Mouse (Mus musculus) cerebellum, adult 2 months (tissue): ENCODE data around the gene Zc3h6. TPM values are rescaled to one million over a fixed set of nuclear protein-coding genes. Genes with fewer than 3 reads are reported as not detected.
A peak's percentile ranks its signal among the peaks of the same experiment; 100 is the strongest.

ENCODE experiments used
- DNase-seq, 2 experiments: peaks; one replicate each; pipeline ENCODE4 v3.0.0; 2021
- H3K27ac ChIP-seq: fragments of 200-500 bp; 2 replicates; pipeline ENCODE4 v1.5.1; 2012; ENCODE audit warnings: low read length, control low read depth, inconsistent platforms; ENCODE audit not compliant: insufficient read depth
- H3K27me3 ChIP-seq: fragments of 200-500 bp; 2 replicates; pipeline ENCODE4 v1.6.1; 2012; ENCODE audit warnings: inconsistent platforms, mild to moderate bottlenecking, low read length, moderate library complexity; ENCODE audit not compliant: control insufficient read depth, insufficient read depth
- H3K4me1 ChIP-seq: fragments of 200-500 bp; 2 replicates; pipeline ENCODE4 v1.6.1; 2011; ENCODE audit warnings: low read length; ENCODE audit not compliant: control insufficient read depth, insufficient read depth
- H3K4me3 ChIP-seq: fragments of 200-500 bp; replicated peaks from 2 replicates; pipeline ENCODE3; 2011; ENCODE audit warnings: mild to moderate bottlenecking, low read depth, low read length, control low read depth; ENCODE audit not compliant: insufficient read depth
- CTCF ChIP-seq: fragments of 200-500 bp; IDR thresholded peaks from 2 replicates; pipeline ENCODE4 v1.5.1; 2011; ENCODE audit warnings: low read depth, mild to moderate bottlenecking, control low read depth, low read length, moderate library complexity, borderline replicate concordance; ENCODE audit not compliant: insufficient read depth
- POLR2A ChIP-seq: fragments of 200-500 bp; IDR thresholded peaks from 2 replicates; pipeline ENCODE4 v1.6.1; 2011; ENCODE audit warnings: low read length, control low read depth, borderline replicate concordance; ENCODE audit not compliant: insufficient read depth
- WGBS: fragments of 180-500 bp; shearing (Covaris S2); methylation state at CpG from one replicate; pipeline ENCODE4 v1.1.7; 2018; 5-methylcytosine and 5-hydroxymethylcytosine counted together
- polyA plus RNA-seq: library from polyadenylated mRNA; depleted of rRNA; stranded (reverse); fragments of >200 nt; gene quantifications from 2 replicates; pipeline ENCODE4 v1.2.3, GENCODE M21; 2012

Zc3h6 gene
- polyA plus RNA-seq, 1 experiment: 7.8 TPM

DNA sequence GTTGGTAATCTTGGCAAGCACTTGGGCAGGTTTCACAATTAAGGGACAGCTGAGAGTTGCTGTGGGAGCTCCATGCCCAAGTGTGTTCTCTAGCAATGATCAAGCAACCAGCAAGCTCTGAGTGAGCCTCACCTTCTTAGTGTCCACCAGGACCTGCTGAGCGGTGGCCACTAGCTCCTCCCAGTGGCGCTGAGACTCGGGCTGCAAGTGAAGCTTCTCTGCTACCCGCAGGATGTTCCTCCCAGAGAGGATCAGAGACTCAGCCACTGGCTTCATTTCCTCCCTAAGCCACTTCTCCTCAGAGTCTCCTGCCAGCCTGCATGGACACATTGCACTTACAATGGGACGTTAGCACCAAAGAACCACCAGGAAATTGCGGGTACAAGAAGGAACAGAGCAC lies 73.4 kb downstream of the Zc3h6 start:
- 47% methylated on average over 6 of the region's 6 CpGs for WGBS
- TF ChIP-seq CTCF (0 out of 2 replicates have a peak, but pooled peaks have one; percentile 4), POLR2A (no peak)
- H3K27me3 ChIP-seq: no peaks in the 10 kb centered on the region
- H3K4me1 ChIP-seq: no peaks in the 10 kb centered on the region
- no peak overlapping the region for H3K27ac ChIP-seq
- no peak overlapping the region for H3K4me3 ChIP-seq
- no peak for DNase-seq

GRCm38 (mm10) chr2:129046172-129046845 lies 79.1 kb downstream of the Zc3h6 start:
- no peak overlapping the region for H3K4me3 ChIP-seq
- WGBS: 50% methylated on average over 6 of the region's 6 CpGs
- DNase-seq: no peak
- no peaks in the 10 kb centered on the region for H3K27me3 ChIP-seq
- TF ChIP-seq POLR2A (no peak), CTCF (no peak)
- H3K27ac ChIP-seq: no peak overlapping the region
- H3K4me1 ChIP-seq: peaks cover 6% of the 10 kb centered on the region; the same call in 1 of the 2 replicates

GRCm38 (mm10) chr2:129046846-129047196 lies 79.6 kb downstream of the Zc3h6 start:
- DNase-seq: no peak
- H3K4me1 ChIP-seq: peaks cover 6% of the 10 kb centered on the region; the same call in 1 of the 2 replicates
- H3K27me3 ChIP-seq: no peaks in the 10 kb centered on the region
- H3K27ac ChIP-seq: no peak overlapping the region
- no peak overlapping the region for H3K4me3 ChIP-seq
- TF ChIP-seq POLR2A: no peak
- no peak for TF ChIP-seq CTCF
- 91% methylated on average over 4 of the region's 4 CpGs for WGBS

- Histone ChIP-seq H3K4me3 (no peak within 1 kb of the TSS), H3K27ac (no peak within 1 kb of the TSS), H3K4me1 (peaks cover 6% of the 10 kb centered on the region; the same call in 1 of the 2 replicates), H3K27me3 (no peaks in the 10 kb centered on the region)
- TF ChIP-seq POLR2A: no peak
- no peak for TF ChIP-seq CTCF
- no peak for DNase-seq
- 14% methylated on average over 8 of the region's 8 CpGs for WGBS
Measured at GRCm38 (mm10) chr2:129047811-129048210, 80.6 kb downstream of the Zc3h6 start, which contains the start of gene Vinac1. Vinac1 (minus strand) TSS chr2:129048172.

DNA sequence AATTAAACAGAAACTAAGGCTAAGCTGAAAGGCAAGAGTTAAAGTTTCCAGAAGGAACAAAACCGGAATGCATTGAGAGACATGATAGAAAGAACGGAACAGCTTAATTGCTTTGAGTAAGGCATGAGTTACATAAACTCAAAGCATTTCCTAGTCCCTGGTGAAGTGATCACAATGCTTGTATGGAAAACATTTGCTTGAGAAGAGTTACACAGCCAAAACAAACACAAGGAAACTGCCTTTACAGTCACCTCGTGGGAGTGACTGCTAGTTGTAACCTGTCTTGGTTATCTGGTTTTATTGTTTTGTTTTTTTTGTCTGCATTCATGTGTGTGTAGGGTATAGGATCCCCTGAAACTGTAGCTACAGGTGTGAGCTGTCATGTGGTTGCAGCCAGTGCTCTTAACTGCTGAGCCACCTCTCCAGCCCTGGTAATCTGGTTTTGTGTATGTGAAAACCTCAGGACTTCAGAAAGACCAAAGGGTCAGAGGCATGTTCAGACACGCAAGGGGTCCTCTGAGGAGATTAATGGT lies 85.3 kb downstream of the Zc3h6 start:
- Histone ChIP-seq H3K27me3 (no peaks in the 10 kb centered on the region), H3K4me1 (peaks cover 5% of the 10 kb centered on the region; the same call in 1 of the 2 replicates), H3K27ac (no peak overlapping the region), H3K4me3 (no peak overlapping the region)
- TF ChIP-seq CTCF: no peak
- TF ChIP-seq POLR2A: no peak
- DNase-seq: no peak
- WGBS: 79% methylated on average over 4 of the region's 4 CpGs

GRCm38 (mm10) chr2:129055741-129056140 lies 88.5 kb downstream of the Zc3h6 start:
- Histone ChIP-seq H3K4me3 (no peak overlapping the region), H3K4me1 (no peaks in the 10 kb centered on the region), H3K27me3 (no peaks in the 10 kb centered on the region), H3K27ac (no peak overlapping the region)
- TF ChIP-seq CTCF (no peak), POLR2A (no peak)
- WGBS: 84% methylated on average over 6 of the region's 6 CpGs
- no peak for DNase-seq

- Histone ChIP-seq H3K27me3 (no peaks in the 10 kb centered on the region), H3K27ac (no peak overlapping the region), H3K4me1 (no peaks in the 10 kb centered on the region), H3K4me3 (no peak overlapping the region)
- peak; percentile 38; the same call in 1 of the 2 replicates for TF ChIP-seq CTCF
- TF ChIP-seq POLR2A: no peak
- WGBS: 43% methylated on average over 9 of the region's 9 CpGs
- no peak for DNase-seq
Measured at GRCm38 (mm10) chr2:129056597-129056996, 89.4 kb downstream of the Zc3h6 start.

DNA sequence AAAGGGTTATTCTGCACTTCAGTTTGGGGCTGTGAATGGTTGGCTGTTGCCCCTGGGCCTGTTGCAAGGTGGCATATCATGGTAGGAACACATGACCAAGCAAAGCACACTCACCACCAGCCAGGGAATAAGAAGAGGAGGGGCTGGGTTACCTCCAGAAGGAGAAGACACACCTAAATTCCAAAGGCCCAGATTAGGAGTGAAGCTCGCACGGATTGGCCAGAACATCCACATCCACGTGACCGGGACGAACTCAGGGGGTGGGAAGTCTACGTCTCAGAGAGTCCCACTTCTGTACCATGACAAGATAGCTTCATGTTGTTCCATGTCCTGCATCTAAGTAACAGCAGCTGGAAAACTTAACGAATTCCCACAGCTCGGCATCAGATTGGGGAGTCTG lies 90.1 kb downstream of the Zc3h6 start:
- no peak overlapping the region for H3K27ac ChIP-seq
- DNase-seq: no peak
- WGBS: 95% methylated on average over 8 of the region's 8 CpGs
- H3K4me1 ChIP-seq: no peaks in the 10 kb centered on the region
- no peaks in the 10 kb centered on the region for H3K27me3 ChIP-seq
- H3K4me3 ChIP-seq: no peak overlapping the region
- TF ChIP-seq CTCF (no peak), POLR2A (no peak)
